Mouse (Mus musculus): ENCODE results near the gene Gnl1. TPM values are rescaled to one million over a fixed set of nuclear protein-coding genes. Genes with fewer than 3 reads are reported as not detected.
"Not testable (repeated sequence)": the region's sequence is repeated elsewhere in the genome, so short reads cannot be mapped to it uniquely, and the experiment has no call there.

The Gnl1 gene
- polyA plus RNA-seq, 1 experiment from 2014 or later: 62.6 TPM

- Histone ChIP-seq H3K4me3 (peak overlapping the region; percentile 43), H3K4me2 (peak overlapping the region; percentile 86), H3K9ac (peak overlapping the region; percentile 49), H3K4me1 (peaks cover 12% of the 10 kb centered on the region)
- peak; percentile 77 for ATAC-seq (replicated peaks)
- not testable (repeated sequence) for H3K36me3 ChIP-seq (replicated peaks); H3K9me3 ChIP-seq; H3K27ac ChIP-seq; H3K27me3 ChIP-seq (replicated peaks)
- WGBS: under 1% methylated on average over 40 of the region's 40 CpGs
Observed at GRCm38 (mm10) chr17:36031583-36032331, 52.1 kb downstream of the Gnl1 start.

- H3K4me1 ChIP-seq: peaks cover 12% of the 10 kb centered on the region
- H3K36me3 ChIP-seq (replicated peaks); H3K27ac ChIP-seq; H3K9me3 ChIP-seq; H3K27me3 ChIP-seq (replicated peaks): not testable (repeated sequence)
- 2% methylated on average over 24 of the region's 25 CpGs for WGBS
- H3K4me3 ChIP-seq: peak within 1 kb of the TSS; percentile 43
- H3K9ac ChIP-seq: peak within 1 kb of the TSS; percentile 49
- peak within 1 kb of the TSS; percentile 86 for H3K4me2 ChIP-seq
- ATAC-seq (replicated peaks): peak; percentile 31
Observed at GRCm38 (mm10) chr17:36032351-36032875, 52.8 kb downstream of the Gnl1 start, which contains the start of gene H2-T23. Gene H2-T23 (minus strand): TSS chr17:36032855.

GRCm38 (mm10) chr17:36034524-36034923 lies 54.9 kb downstream of the Gnl1 start:
- peaks cover 12% of the 10 kb centered on the region for H3K4me1 ChIP-seq
- WGBS: 63% methylated on average over 3 of the region's 3 CpGs
- not testable (repeated sequence) for ATAC-seq (replicated peaks); H3K4me3 ChIP-seq; H3K4me2 ChIP-seq; H3K27ac ChIP-seq; H3K27me3 ChIP-seq (replicated peaks); H3K9me3 ChIP-seq; H3K36me3 ChIP-seq (replicated peaks); H3K9ac ChIP-seq

GRCm38 (mm10) chr17:36035010-36035638 lies 55.5 kb downstream of the Gnl1 start:
- not testable (repeated sequence) for H3K9ac ChIP-seq; ATAC-seq (replicated peaks); H3K9me3 ChIP-seq; H3K27ac ChIP-seq; H3K27me3 ChIP-seq (replicated peaks); H3K36me3 ChIP-seq (replicated peaks); H3K4me2 ChIP-seq; H3K4me3 ChIP-seq
- WGBS: 33% methylated on average over 3 of the region's 3 CpGs
- peaks cover 12% of the 10 kb centered on the region for H3K4me1 ChIP-seq

GRCm38 (mm10) chr17:36036126-36036525 lies 56.5 kb downstream of the Gnl1 start:
- ATAC-seq (replicated peaks); H3K27me3 ChIP-seq (replicated peaks); H3K36me3 ChIP-seq (replicated peaks); H3K9ac ChIP-seq; H3K9me3 ChIP-seq; H3K4me2 ChIP-seq; H3K27ac ChIP-seq; H3K4me3 ChIP-seq: not testable (repeated sequence)
- H3K4me1 ChIP-seq: peaks cover 12% of the 10 kb centered on the region
- 88% methylated on average over 13 of the region's 13 CpGs for WGBS

MicroRNAs encoded within 50 kb of the gene (microRNA counts, 519-probe panel; counts per million panel counts)
- 1,926 counts per million, percentile 14 among the panel's probes with 10 or more counts for microRNA mmu-miR-877

Small RNA genes within 50 kb of the gene (microRNA-seq; reads per million reads assigned to microRNA genes)
- 80.7 reads per million, percentile 52 among the genes with 10 or more reads in this experiment for gene Mir877

Other genes starting within 250 kb of the Gnl1 start
- gene Ier3, start 158.2 kb upstream of the Gnl1 start, polyA plus RNA-seq (2015; fragmentation: Nextera tagmentation; extraction: Ambion mirVana): 9.7 and 9.9 TPM in 2 replicates
- gene Flot1, start 156.6 kb upstream of the Gnl1 start, polyA plus RNA-seq (2015; fragmentation: Nextera tagmentation; extraction: Ambion mirVana): 86.8 and 98.0 TPM in 2 replicates
- gene Tubb5, start 141.5 kb upstream of the Gnl1 start, polyA plus RNA-seq (2015; fragmentation: Nextera tagmentation; extraction: Ambion mirVana): 1,854 and 1,858 TPM in 2 replicates
- 9.0 and 10.7 TPM in 2 replicates for gene Mdc1, start 138.3 kb upstream of the Gnl1 start, polyA plus RNA-seq (2015; fragmentation: Nextera tagmentation; extraction: Ambion mirVana)
- 18.6 and 18.9 TPM in 2 replicates for gene Nrm, start 118.5 kb upstream of the Gnl1 start, polyA plus RNA-seq (2015; fragmentation: Nextera tagmentation; extraction: Ambion mirVana)
- 20.3 and 23.3 TPM in 2 replicates for gene Ppp1r18, start 114.3 kb upstream of the Gnl1 start, polyA plus RNA-seq (2015; fragmentation: Nextera tagmentation; extraction: Ambion mirVana)
- gene Dhx16, start 100.0 kb upstream of the Gnl1 start, polyA plus RNA-seq (2015; fragmentation: Nextera tagmentation; extraction: Ambion mirVana): 36.3 and 40.4 TPM in 2 replicates
- 68.2 and 72.8 TPM in 2 replicates for gene 2310061I04Rik, start 82.4 kb upstream of the Gnl1 start, polyA plus RNA-seq (2015; fragmentation: Nextera tagmentation; extraction: Ambion mirVana)
- 482 and 507 TPM in 2 replicates for gene Atat1, start 69.8 kb upstream of the Gnl1 start, polyA plus RNA-seq (2015; fragmentation: Nextera tagmentation; extraction: Ambion mirVana)
- gene Mrps18b, start 63.5 kb upstream of the Gnl1 start, polyA plus RNA-seq (2015; fragmentation: Nextera tagmentation; extraction: Ambion mirVana): 49.3 and 54.2 TPM in 2 replicates
- 47.1 and 47.8 TPM in 2 replicates for gene Ppp1r10, start 63.4 kb upstream of the Gnl1 start, polyA plus RNA-seq (2015; fragmentation: Nextera tagmentation; extraction: Ambion mirVana)
- gene Abcf1, start 10.1 kb upstream of the Gnl1 start, polyA plus RNA-seq (2015; fragmentation: Nextera tagmentation; extraction: Ambion mirVana): 89.3 and 92.1 TPM in 2 replicates
- 99.3 and 102 TPM in 2 replicates for gene Prr3, start 385 bp downstream of the Gnl1 start, polyA plus RNA-seq (2015; fragmentation: Nextera tagmentation; extraction: Ambion mirVana)
- gene H2-T24, start 40.7 kb downstream of the Gnl1 start, polyA plus RNA-seq (2015; fragmentation: Nextera tagmentation; extraction: Ambion mirVana): 8.4 and 10.0 TPM in 2 replicates
- gene H2-T23, start 53.0 kb downstream of the Gnl1 start, polyA plus RNA-seq (2015; fragmentation: Nextera tagmentation; extraction: Ambion mirVana): 5.5 and 6.6 TPM in 2 replicates
- gene H2-T22, start 62.9 kb downstream of the Gnl1 start, polyA plus RNA-seq (2015; fragmentation: Nextera tagmentation; extraction: Ambion mirVana): 6.0 and 7.2 TPM in 2 replicates
- gene Gm6034, start 63.1 kb downstream of the Gnl1 start, polyA plus RNA-seq (2015; fragmentation: Nextera tagmentation; extraction: Ambion mirVana): not detected in 2 replicates
- not detected in 2 replicates for gene Gm11127, start 78.5 kb downstream of the Gnl1 start, polyA plus RNA-seq (2015; fragmentation: Nextera tagmentation; extraction: Ambion mirVana)
- not detected in 2 replicates for gene Gm19684, start 141.8 kb downstream of the Gnl1 start, polyA plus RNA-seq (2015; fragmentation: Nextera tagmentation; extraction: Ambion mirVana)
- gene Gm7030, start 149.6 kb downstream of the Gnl1 start, polyA plus RNA-seq (2015; fragmentation: Nextera tagmentation; extraction: Ambion mirVana): not detected in 2 replicates
- not detected in 2 replicates for gene Gm8909, start 188.7 kb downstream of the Gnl1 start, polyA plus RNA-seq (2015; fragmentation: Nextera tagmentation; extraction: Ambion mirVana)
- gene H2-T3, start 210.4 kb downstream of the Gnl1 start, polyA plus RNA-seq (2015; fragmentation: Nextera tagmentation; extraction: Ambion mirVana): 0.14 TPM in 1 of 2 replicates, not detected in the other